Mouse (Mus musculus): ENCODE data around the gene Tmem59.
A peak's percentile ranks its signal among the peaks of the same experiment; 100 is the strongest.

DNA sequence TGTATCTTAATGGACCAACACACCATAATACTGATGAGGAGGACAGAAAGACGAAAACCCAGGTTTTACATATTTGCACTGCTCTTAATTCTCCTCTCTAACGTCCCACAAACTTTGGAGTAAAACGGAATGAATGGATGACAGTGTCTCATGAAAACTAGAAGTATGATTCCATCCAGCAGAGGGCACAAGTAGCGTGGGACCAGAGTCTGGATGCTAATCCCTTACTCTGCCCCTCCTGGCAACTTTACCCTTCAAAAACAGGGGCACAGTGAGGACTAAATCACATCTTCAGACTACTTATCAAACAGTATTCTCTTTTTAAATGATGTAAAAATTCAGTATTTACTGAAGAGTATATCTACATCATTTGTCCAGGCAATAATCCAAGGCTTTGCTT, 72.3 kb downstream of the Tmem59 start:
- TF ChIP-seq CTCF (IDR thresholded peaks at IDR 0.05; ENCODE audit: borderline replicate concordance, extremely low read depth, insufficient read depth, insufficient read length) = peak; percentile 67; the same call in 1 of the 2 replicates
- no peak for TF ChIP-seq POLR2A (IDR thresholded peaks at IDR 0.05; ENCODE audit: borderline replicate concordance, extremely low read depth, insufficient read depth, insufficient read length, poor library complexity, severe bottlenecking)

Measured in brain, embryonic 14.5 days (tissue).